ENCODE assay signal across 21 mouse cellular contexts in the genomic region with DNA sequence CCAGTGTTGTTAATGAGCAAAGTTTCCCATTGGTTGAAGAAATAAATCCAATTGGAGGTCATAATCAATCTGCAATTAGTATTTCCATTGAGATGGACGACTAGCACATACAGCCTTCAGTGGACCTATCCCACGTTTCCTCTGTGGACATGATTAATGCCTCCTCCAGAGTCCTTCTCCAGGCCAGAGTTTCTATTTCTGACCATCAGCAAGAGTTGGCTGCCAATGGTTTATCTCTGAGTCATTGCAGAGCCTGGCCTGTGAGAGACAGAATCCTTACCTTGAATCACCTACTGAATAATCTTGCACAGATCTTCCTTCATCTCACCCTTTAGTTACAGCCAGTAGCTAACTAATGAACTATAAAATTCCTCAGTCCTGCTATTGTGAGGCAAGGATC.
A peak's percentile ranks its signal among the peaks of the same experiment; 100 is the strongest.
DNase-seq lines count a peak whose midpoint lies in the region; ATAC-seq lines count a peak whose summit lies in the region.
"Had no signal": no experiment of that assay in that cellular context is flagged by ENCODE, and none has a peak within 500 bp of the region (broad histone marks: within the 10 kb centered on the region; RNA-seq: fewer than 3 reads in every experiment).

No protein-coding gene starts in this region.

- H3K27ac ChIP-seq in heart, embryonic 11.5 days (ENCODE audit: low read depth, low read length): no peak overlapping the region
- H3K27ac ChIP-seq: embryonic facial prominence, embryonic 13.5 days; forebrain, embryonic 12.5 days; hindbrain, embryonic 10.5 days; hindbrain, embryonic 14.5 days; intestine, embryonic 15.5 days had no signal

- WGBS in heart, embryonic 11.5 days (ENCODE audit: insufficient replicate concordance): 45% methylated on average over 2 of the region's 2 CpGs

- no peak for DNase-seq in frontal cortex, postnatal 14 days (ENCODE audit: low spot score in 2 of 2)
- DNase-seq in heart, adult 18-20 months: peak; percentile 29 to 49
- DNase-seq in heart, postnatal 25 days (ENCODE audit: low spot score): no peak
- peak; percentile 16 to 19 for DNase-seq in heart, postnatal 10 days
- peak; percentile 27 for DNase-seq in brain, adult 2 months (ENCODE audit: low read depth, low spot score)
- DNase-seq: adrenal gland, adult 8-10 months; adrenal gland, postnatal 36 days; cerebellum, adult 11 months; cerebellum, adult 9-10 months; cerebellum, postnatal 25 days; gastrocnemius, postnatal 10 days; kidney, adult 8-10 months had no signal

- no peak overlapping the region for H3K4me2 ChIP-seq in heart, embryonic 11.5 days
- H3K4me2 ChIP-seq: embryonic facial prominence, embryonic 13.5 days; forebrain, embryonic 12.5 days; hindbrain, embryonic 14.5 days; intestine, embryonic 15.5 days had no signal

- no peaks in the 10 kb centered on the region for H3K36me3 ChIP-seq in heart, embryonic 11.5 days (ENCODE audit: control insufficient read depth, insufficient read depth, low read length)
- H3K36me3 ChIP-seq: embryonic facial prominence, embryonic 13.5 days; forebrain, embryonic 12.5 days; hindbrain, embryonic 10.5 days; intestine, embryonic 15.5 days had no signal

- no peaks in the 10 kb centered on the region for H3K27me3 ChIP-seq in heart, embryonic 11.5 days (ENCODE audit: control insufficient read depth, insufficient read depth, low read length)
- H3K27me3 ChIP-seq: embryonic facial prominence, embryonic 13.5 days; forebrain, embryonic 12.5 days; intestine, embryonic 15.5 days had no signal

- ATAC-seq in frontal cortex, adult (ENCODE audit: low TSS enrichment): peak; percentile 67; the same call in 1 of the 2 replicates
- ATAC-seq in heart, embryonic 11.5 days (replicated peaks; ENCODE audit: insufficient number of reproducible peaks, low FRiP score, low TSS enrichment): no peak
- no peak for ATAC-seq in megakaryocyte-erythroid progenitor cell, adult 5-6 weeks (replicated peaks; ENCODE audit: low FRiP score, low TSS enrichment, poor library complexity, severe bottlenecking)
- ATAC-seq: forebrain, embryonic 16.5 days; intestine, embryonic 15.5 days had no signal

- no peak overlapping the region for H3K4me3 ChIP-seq in heart, embryonic 11.5 days (ENCODE audit: low read depth, low read length)
- H3K4me3 ChIP-seq: embryonic facial prominence, embryonic 13.5 days; forebrain, embryonic 12.5 days; hindbrain, embryonic 10.5 days; intestine, embryonic 15.5 days had no signal

- intact Hi-C loops in heart, postnatal 25 days (cut with DNase I): loop anchor here (10.0 kb wide), 1 partner anchor 82 kb away; a partner anchor contains a TSS
- intact Hi-C loops in heart, postnatal 10 days (cut with DNase I): no loop called here

- no peak overlapping the region for H3K9ac ChIP-seq in heart, embryonic 11.5 days (ENCODE audit: low read depth, low read length)
- H3K9ac ChIP-seq: embryonic facial prominence, embryonic 13.5 days; forebrain, embryonic 12.5 days; hindbrain, embryonic 14.5 days; intestine, embryonic 15.5 days had no signal

- no peaks in the 10 kb centered on the region for H3K9me3 ChIP-seq in heart, embryonic 11.5 days (replicated peaks; ENCODE audit: control insufficient read depth, low read length)
- H3K9me3 ChIP-seq: embryonic facial prominence, embryonic 13.5 days; forebrain, embryonic 12.5 days; hindbrain, embryonic 10.5 days; intestine, embryonic 15.5 days had no signal

- H3K4me1 ChIP-seq in heart, embryonic 11.5 days (ENCODE audit: control insufficient read depth, insufficient read depth, low read length): no peaks in the 10 kb centered on the region
- H3K4me1 ChIP-seq: embryonic facial prominence, embryonic 13.5 days; forebrain, embryonic 12.5 days; hindbrain, embryonic 10.5 days; intestine, embryonic 15.5 days had no signal

Comparison
In these comparisons a context has a peak if more than half of its experiments do, and no peak if none do; other contexts are left out.
1. DNase-seq: peak in heart, adult 18-20 months (2 of 2), heart, postnatal 10 days (2 of 2) and brain, adult 2 months (single experiment); none in frontal cortex, postnatal 14 days (0 of 2) and heart, postnatal 25 days (single experiment).